Mouse (Mus musculus) MEL (cell line): Measurements from ENCODE around the gene Exoc6b. TPM values are rescaled to one million over a fixed set of nuclear protein-coding genes. Genes with fewer than 3 reads are reported as not detected.

ENCODE experiments used
- DNase-seq: peaks from one replicate; pipeline ENCODE4 v3.0.0; 2011; ENCODE audit warnings: low read depth, low spot score
- H3K27ac ChIP-seq: 2 replicates; pipeline ENCODE4 v1.5.1; 2012; ENCODE audit warnings: low read depth, mild to moderate bottlenecking, control low read depth, low read length, moderate library complexity; ENCODE audit not compliant: control insufficient read depth
- H3K27me3 ChIP-seq, 2 experiments: fragments of 150-350 bp in 1 of 2; sonication (generic) in 1 of 2; 2 replicates each; pipeline ENCODE4 v1.6.1; 2012; ENCODE audit warnings: low read length in 2 of 2, mild to moderate bottlenecking in 2 of 2, improper control_type of control experiment in 1 of 2, moderate library complexity in 1 of 2; ENCODE audit not compliant: insufficient read depth in 2 of 2, control insufficient read depth in 1 of 2
- H3K36me3 ChIP-seq, 2 experiments: 2 replicates each; pipeline ENCODE4 v1.6.1; 2012 to 2014; ENCODE audit warnings: low read length in 2 of 2, improper control_type of control experiment in 1 of 2, inconsistent platforms in 1 of 2, mild to moderate bottlenecking in 1 of 2; ENCODE audit not compliant: insufficient read depth in 2 of 2, control insufficient read depth in 1 of 2
- H3K4me1 ChIP-seq, 2 experiments: fragments of 150-350 bp in 1 of 2; sonication (generic) in 1 of 2; 2 replicates each; pipeline ENCODE4 v1.6.1; 2012; ENCODE audit warnings: low read length in 2 of 2, improper control_type of control experiment in 1 of 2, mild to moderate bottlenecking in 1 of 2; ENCODE audit not compliant: insufficient read depth in 2 of 2, control insufficient read depth in 1 of 2
- H3K4me3 ChIP-seq, 2 experiments: fragments of 150-350 bp in 1 of 2; sonication (generic) in 1 of 2; 2 replicates each; pipeline ENCODE4 v1.5.1; 2012; ENCODE audit warnings: low read depth in 2 of 2, low read length in 2 of 2, mild to moderate bottlenecking in 2 of 2, moderate library complexity in 2 of 2, control low read depth in 1 of 2, improper control_type of control experiment in 1 of 2; ENCODE audit not compliant: control insufficient read depth in 1 of 2, insufficient read depth in 1 of 2
- H3K79me2 ChIP-seq: 2 replicates; pipeline ENCODE4 v1.6.1; 2012; ENCODE audit warnings: mild to moderate bottlenecking, low read length, moderate library complexity; ENCODE audit not compliant: control insufficient read depth, poor library complexity, insufficient read depth
- H3K9ac ChIP-seq: 2 replicates; pipeline ENCODE4 v1.6.1; 2012; ENCODE audit warnings: low read depth, mild to moderate bottlenecking, control low read depth, low read length, moderate library complexity; ENCODE audit not compliant: control insufficient read depth, poor library complexity, severe bottlenecking
- H3K9me3 ChIP-seq: fragments of 150-350 bp; sonication (generic); replicated peaks from 2 replicates; pipeline ENCODE4 v1.6.1; 2012; ENCODE audit warnings: mild to moderate bottlenecking, low read length, improper control_type of control experiment, moderate library complexity; ENCODE audit not compliant: insufficient read depth
- BHLHE40 ChIP-seq: IDR thresholded peaks from 2 replicates; pipeline ENCODE4 v1.6.1; 2012; ENCODE audit warnings: low read depth, mild to moderate bottlenecking, inconsistent platforms, low read length, improper control_type of control experiment, borderline replicate concordance
- CHD1 ChIP-seq: IDR thresholded peaks from 2 replicates; pipeline ENCODE4 v1.6.1; 2012; ENCODE audit warnings: low read depth, mild to moderate bottlenecking, inconsistent platforms, low read length, improper control_type of control experiment
- CHD2 ChIP-seq: IDR thresholded peaks from 2 replicates; pipeline ENCODE4 v1.6.1; 2011; ENCODE audit warnings: low read length, improper control_type of control experiment
- E2F4 ChIP-seq: IDR thresholded peaks from 2 replicates; pipeline ENCODE4 v1.6.1; 2011; ENCODE audit warnings: low read depth, low read length, improper control_type of control experiment, borderline replicate concordance
- ELF1 ChIP-seq: IDR thresholded peaks from 2 replicates; pipeline ENCODE4 v1.6.1; 2014; ENCODE audit warnings: low read depth, mild to moderate bottlenecking, inconsistent platforms, low read length, improper control_type of control experiment, moderate library complexity
- EP300 ChIP-seq, 2 experiments: IDR thresholded peaks; 2 replicates each; pipeline ENCODE4 v1.6.1; 2011; ENCODE audit warnings: improper control_type of control experiment in 2 of 2, low read length in 2 of 2, low read depth in 1 of 2, mild to moderate bottlenecking in 1 of 2
- ETS1 ChIP-seq: IDR thresholded peaks from 2 replicates; pipeline ENCODE4 v1.6.1; 2012; ENCODE audit warnings: low read depth, mild to moderate bottlenecking, inconsistent platforms, low read length, improper control_type of control experiment, moderate library complexity
- GABPA ChIP-seq: IDR thresholded peaks from 2 replicates; pipeline ENCODE4 v1.6.1; 2012; ENCODE audit warnings: low read depth, mild to moderate bottlenecking, inconsistent platforms, low read length, improper control_type of control experiment, moderate library complexity
- GATA1 ChIP-seq: IDR thresholded peaks from 2 replicates; pipeline ENCODE4 v1.6.1; 2011; ENCODE audit warnings: low read depth, low read length, improper control_type of control experiment
- HCFC1 ChIP-seq: IDR thresholded peaks from 2 replicates; pipeline ENCODE4 v1.6.1; 2012; ENCODE audit warnings: low read depth, mild to moderate bottlenecking, inconsistent platforms, low read length, improper control_type of control experiment, moderate library complexity
- KAT2A ChIP-seq: conservative IDR thresholded peaks from 2 replicates; pipeline ENCODE4 v1.6.1; 2012; ENCODE audit warnings: low read depth, low read length, improper control_type of control experiment, inconsistent platforms
- MAFK ChIP-seq: IDR thresholded peaks from 2 replicates; pipeline ENCODE4 v1.6.1; 2011; ENCODE audit warnings: low read depth, mild to moderate bottlenecking, low read length, improper control_type of control experiment, borderline replicate concordance
- MAX ChIP-seq: IDR thresholded peaks from 2 replicates; pipeline ENCODE4 v1.6.1; 2011; ENCODE audit warnings: low read length, improper control_type of control experiment
- MAZ ChIP-seq: IDR thresholded peaks from 2 replicates; pipeline ENCODE4 v1.6.1; 2012; ENCODE audit warnings: low read depth, mild to moderate bottlenecking, inconsistent platforms, low read length, improper control_type of control experiment
- MEF2A ChIP-seq: IDR thresholded peaks from 2 replicates; pipeline ENCODE4 v1.6.1; 2014; ENCODE audit warnings: low read depth, mild to moderate bottlenecking, inconsistent platforms, low read length, improper control_type of control experiment; ENCODE audit not compliant: poor library complexity, insufficient replicate concordance, severe bottlenecking; ENCODE audit errors: extremely low read depth
- MXI1 ChIP-seq: IDR thresholded peaks from 2 replicates; pipeline ENCODE4 v1.6.1; 2011; ENCODE audit warnings: mild to moderate bottlenecking, low read depth, low read length, improper control_type of control experiment
- MYB ChIP-seq: IDR thresholded peaks from 2 replicates; pipeline ENCODE4 v1.6.1; 2011; ENCODE audit warnings: mild to moderate bottlenecking, low read depth, low read length, improper control_type of control experiment
- MYC ChIP-seq: IDR thresholded peaks from 2 replicates; pipeline ENCODE4 v1.6.1; 2011; ENCODE audit warnings: low read depth, mild to moderate bottlenecking, low read length, improper control_type of control experiment, moderate library complexity
- NELFE ChIP-seq: IDR thresholded peaks from 2 replicates; pipeline ENCODE4 v1.6.1; 2011; ENCODE audit warnings: low read depth, low read length, improper control_type of control experiment
- NRF1 ChIP-seq: IDR thresholded peaks from 2 replicates; pipeline ENCODE4 v1.6.1; 2014; ENCODE audit warnings: low read depth, mild to moderate bottlenecking, inconsistent platforms, low read length, improper control_type of control experiment, moderate library complexity; ENCODE audit not compliant: poor library complexity, insufficient read depth, severe bottlenecking
- POLR2A ChIP-seq, 2 experiments: IDR thresholded peaks; 2 replicates each; pipeline ENCODE4 v1.6.1; 2011 to 2012; ENCODE audit warnings: low read length in 2 of 2, mild to moderate bottlenecking in 2 of 2, control low read depth in 1 of 2, improper control_type of control experiment in 1 of 2, low read depth in 1 of 2, moderate library complexity in 1 of 2; ENCODE audit not compliant: control insufficient read depth in 1 of 2, insufficient read depth in 1 of 2, poor library complexity in 1 of 2
- POLR2AphosphoS2 ChIP-seq: IDR thresholded peaks from 2 replicates; pipeline ENCODE4 v1.6.1; 2011; ENCODE audit warnings: low read length, improper control_type of control experiment
- POLR2AphosphoS5 ChIP-seq: IDR thresholded peaks from 2 replicates; pipeline ENCODE4 v1.6.1; 2012; ENCODE audit warnings: low read depth, borderline replicate concordance, mild to moderate bottlenecking, inconsistent platforms, low read length, moderate library complexity, mixed read lengths
- RAD21 ChIP-seq: IDR thresholded peaks from 2 replicates; pipeline ENCODE4 v1.6.1; 2011; ENCODE audit warnings: mild to moderate bottlenecking, low read depth, low read length, improper control_type of control experiment
- RCOR1 ChIP-seq: IDR thresholded peaks from 2 replicates; pipeline ENCODE4 v1.6.1; 2012; ENCODE audit warnings: low read depth, mild to moderate bottlenecking, inconsistent platforms, low read length, improper control_type of control experiment
- SIN3A ChIP-seq: IDR thresholded peaks from 2 replicates; pipeline ENCODE4 v1.6.1; 2012; ENCODE audit warnings: low read length, improper control_type of control experiment, inconsistent platforms
- SMC3 ChIP-seq: IDR thresholded peaks from 2 replicates; pipeline ENCODE4 v1.6.1; 2011; ENCODE audit warnings: low read depth, low read length, improper control_type of control experiment
- TAL1 ChIP-seq: IDR thresholded peaks from 2 replicates; pipeline ENCODE4 v1.6.1; 2012; ENCODE audit warnings: mild to moderate bottlenecking, inconsistent platforms, low read length, moderate library complexity, mixed read lengths
- TBP ChIP-seq: IDR thresholded peaks from 2 replicates; pipeline ENCODE4 v1.8.0; 2011; ENCODE audit warnings: low read depth, low read length, improper control_type of control experiment
- TCF12 ChIP-seq: IDR thresholded peaks from 2 replicates; pipeline ENCODE4 v1.6.1; 2014; ENCODE audit warnings: low read depth, mild to moderate bottlenecking, inconsistent platforms, low read length, improper control_type of control experiment, moderate library complexity
- UBTF ChIP-seq: IDR thresholded peaks from 2 replicates; pipeline ENCODE4 v1.6.1; 2012; ENCODE audit warnings: low read depth, mild to moderate bottlenecking, inconsistent platforms, low read length, improper control_type of control experiment, moderate library complexity, borderline replicate concordance; ENCODE audit not compliant: insufficient read depth
- USF1 ChIP-seq: IDR thresholded peaks from 2 replicates; pipeline ENCODE4 v1.6.1; 2014; ENCODE audit warnings: low read depth, mild to moderate bottlenecking, inconsistent platforms, low read length, improper control_type of control experiment, moderate library complexity
- USF2 ChIP-seq, 2 experiments: IDR thresholded peaks; 2 replicates each; pipeline ENCODE4 v1.6.1; 2011 to 2012; ENCODE audit warnings: improper control_type of control experiment in 2 of 2, low read length in 2 of 2, borderline replicate concordance in 1 of 2, inconsistent platforms in 1 of 2, low read depth in 1 of 2, mild to moderate bottlenecking in 1 of 2; ENCODE audit not compliant: insufficient read depth in 1 of 2
- ZC3H11A ChIP-seq: IDR thresholded peaks from 2 replicates; pipeline ENCODE4 v1.6.1; 2012; ENCODE audit warnings: low read depth, mild to moderate bottlenecking, inconsistent platforms, low read length, improper control_type of control experiment
- ZKSCAN1 ChIP-seq: IDR thresholded peaks from 2 replicates; pipeline ENCODE4 v1.6.1; 2012; ENCODE audit warnings: low read depth, mild to moderate bottlenecking, inconsistent platforms, low read length, improper control_type of control experiment, moderate library complexity
- ZMIZ1 ChIP-seq: IDR thresholded peaks from 2 replicates; pipeline ENCODE4 v1.6.1; 2012; ENCODE audit warnings: low read depth, mild to moderate bottlenecking, inconsistent platforms, low read length, improper control_type of control experiment, moderate library complexity
- ZNF384 ChIP-seq: IDR thresholded peaks from 2 replicates; pipeline ENCODE4 v1.6.1; 2012; ENCODE audit warnings: low read depth, mild to moderate bottlenecking, inconsistent platforms, low read length, improper control_type of control experiment
- polyA plus RNA-seq, 2 experiments: library from polyadenylated mRNA; stranded (reverse) in 1 of 2; unstranded in 1 of 2; fragments of >175 nt in 1 of 2; fragments of >200 nt in 1 of 2; gene quantifications; 2 replicates each; pipeline versions ENCODE4 v1.2.1 to v1.2.4; 2012; ENCODE audit warnings: low replicate concordance in 2 of 2, low read depth in 1 of 2; ENCODE audit not compliant: insufficient read length in 2 of 2, insufficient read depth in 1 of 2, missing spikeins in 1 of 2
- total RNA-seq: library from RNA; depleted of rRNA; stranded (reverse); fragments of 300-350 nt; gene quantifications from 2 replicates; pipeline ENCODE4 v1.2.3, GENCODE M21; 2012

Exoc6b gene
- total and polyA plus RNA-seq, 3 experiments, result 3.4 to 6.5 TPM; not detected in 1

- no peak overlapping the region for H3K9ac ChIP-seq
- H3K4me1 ChIP-seq, result peaks cover 0 to 16% of the 10 kb centered on the region in 2 experiments; a peak in 2 of 4 replicates
- H3K9me3 ChIP-seq, result no peaks in the 10 kb centered on the region
- peak; percentile 30 for DNase-seq
- H3K79me2 ChIP-seq, result no peaks in the 10 kb centered on the region
- no peak for TF ChIP-seq E2F4
- no peak for TF ChIP-seq GATA1
- no peak for TF ChIP-seq TBP
- peak; percentile 75 for TF ChIP-seq TCF12
- no peak for TF ChIP-seq ZC3H11A
- no peak for TF ChIP-seq GABPA
- TF ChIP-seq MAZ, result no peak
- no peak for TF ChIP-seq ELF1
- TF ChIP-seq NRF1, result no peak
- TF ChIP-seq TAL1, result no peak
- no peak for TF ChIP-seq RAD21
- TF ChIP-seq MEF2A, result no peak
- peak; percentile 72 to 83 for TF ChIP-seq EP300 (IDR thresholded peaks at IDR 0.05; ENCODE audit: low read depth in 1 of 2, low read length in 2 of 2)
- peak; percentile 68; the same call in 1 of the 2 replicates for TF ChIP-seq RCOR1
- no peak for TF ChIP-seq UBTF
- TF ChIP-seq ETS1, result no peak
- TF ChIP-seq USF1, result no peak
- no peak for TF ChIP-seq ZMIZ1
- 0 out of 2 replicates have a peak, but pooled peaks have one; percentile 15 for TF ChIP-seq ZNF384
- TF ChIP-seq CHD1, result no peak
- no peak for TF ChIP-seq MYC
- no peak for TF ChIP-seq USF2 (IDR thresholded peaks at IDR 0.05; ENCODE audit: borderline replicate concordance in 1 of 2, insufficient read depth in 1 of 2, low read depth in 1 of 2, low read length in 2 of 2)
- no peak for TF ChIP-seq CHD2
- TF ChIP-seq HCFC1, result no peak
- TF ChIP-seq MXI1, result no peak
- TF ChIP-seq MAFK, result no peak
- TF ChIP-seq POLR2A (IDR thresholded peaks at IDR 0.05; ENCODE audit: control insufficient read depth in 1 of 2, insufficient read depth in 1 of 2, low read depth in 1 of 2, low read length in 2 of 2, poor library complexity in 1 of 2), result no peak
- TF ChIP-seq ZKSCAN1, result no peak
- peak; percentile 61; the same call in 1 of the 2 replicates for TF ChIP-seq MYB
- no peak for TF ChIP-seq NELFE
- no peak for TF ChIP-seq SMC3
- no peak for TF ChIP-seq MAX
- no peak for TF ChIP-seq KAT2A
- no peak; the same call in 1 of the 2 replicates for TF ChIP-seq BHLHE40
- no peak for TF ChIP-seq SIN3A
- no peak for TF ChIP-seq POLR2AphosphoS2
- no peak for TF ChIP-seq POLR2AphosphoS5
- no peak overlapping the region for H3K27ac ChIP-seq
- no peak overlapping the region for H3K4me3 ChIP-seq
- peaks cover 0 to 3% of the 10 kb centered on the region in 2 experiments; a peak in 1 of 4 replicates for H3K36me3 ChIP-seq
- no peaks in the 10 kb centered on the region for H3K27me3 ChIP-seq
Measured at GRCm38 (mm10) chr6:84946106-84946505, 123.2 kb downstream of the Exoc6b start.
